Mouse (Mus musculus) urinary bladder, postnatal 0 days (tissue): ENCODE results near the gene 1700057G04Rik. TPM values are rescaled to one million over a fixed set of nuclear protein-coding genes. Genes with fewer than 3 reads are reported as not detected.

ENCODE experiments used
- microRNA-seq: library from miRNA; unstranded; fragments of <30 nt; microRNA quantifications from one replicate; pipeline ENCODE4, GENCODE M21; 2016
- polyA plus RNA-seq: library from polyadenylated mRNA; unstranded; fragments of >200 nt; fragmentation: Nextera tagmentation; extraction: Ambion mirVana; gene quantifications from 2 replicates; pipeline ENCODE4 v1.2.1, GENCODE M21; 2015

The 1700057G04Rik gene
- not detected in 2 replicates for polyA plus RNA-seq

GRCm38 (mm10) chr9:92309077-92309476 lies at the start of gene 1700057G04Rik:
Gene 1700057G04Rik, plus strand, starts transcription at chr9:92309377.

DNA sequence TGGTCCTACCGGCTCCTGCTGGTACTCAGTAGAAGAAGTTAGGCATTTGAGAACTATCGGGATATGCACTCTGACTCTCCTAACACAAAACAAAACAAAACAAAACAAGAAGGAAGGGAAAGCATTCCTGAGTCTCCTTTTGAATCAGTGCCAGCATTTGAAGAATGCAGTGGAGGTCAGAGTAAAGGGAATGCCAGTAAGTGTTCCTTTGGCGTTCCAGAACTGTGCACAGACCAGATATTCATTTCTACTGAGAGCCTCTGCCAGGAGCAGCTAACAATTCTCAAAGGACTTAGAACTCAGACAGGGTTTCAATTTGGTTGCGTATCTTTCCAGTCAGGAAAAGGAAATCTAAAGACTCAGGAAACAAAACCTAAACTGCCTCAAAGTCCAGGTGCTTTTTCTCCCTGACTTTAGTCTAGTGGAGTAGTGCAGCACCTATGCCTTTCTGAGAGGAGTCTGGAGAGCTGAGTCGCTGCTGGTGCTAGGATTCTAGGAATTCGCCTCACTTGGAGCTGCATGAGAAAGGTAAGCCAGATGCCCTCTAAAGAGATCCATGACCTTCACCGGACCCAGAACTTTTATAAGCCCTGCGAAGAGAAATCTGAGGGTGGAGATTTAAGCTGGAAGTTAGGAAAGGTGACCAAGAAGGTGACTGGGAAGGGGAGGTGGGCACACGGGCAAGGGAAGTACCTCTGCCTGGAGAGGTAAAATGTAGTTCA lies 33.5 kb upstream of the 1700057G04Rik start, which contains the start of gene Plscr2:
Plscr2 (plus strand) TSS at position 117 of the 722 bp plus-strand sequence.

Small RNA genes within 50 kb of the gene (microRNA-seq; reads per million reads assigned to microRNA genes)
- not detected for gene Mir6386

Other genes with a start within 250 kb of the 1700057G04Rik start
- 0.17 and 0.22 TPM in 2 replicates for gene Plscr5, start 116.4 kb upstream of the 1700057G04Rik start, polyA plus RNA-seq
- gene Plscr1, start 59.6 kb upstream of the 1700057G04Rik start, polyA plus RNA-seq = 15.6 and 17.6 TPM in 2 replicates
- gene Plscr2, start 33.8 kb upstream of the 1700057G04Rik start, polyA plus RNA-seq = 3.9 and 7.3 TPM in 2 replicates
- gene Plscr4, start 148.0 kb downstream of the 1700057G04Rik start, polyA plus RNA-seq = 9.6 and 10.4 TPM in 2 replicates
- 29.0 and 47.1 TPM in 2 replicates for gene Plod2, start 232.8 kb downstream of the 1700057G04Rik start, polyA plus RNA-seq